Mouse (Mus musculus) ES-E14 (cell line): Measurements from ENCODE around the gene Il34. TPM values are rescaled to one million over a fixed set of nuclear protein-coding genes. Genes with fewer than 3 reads are reported as not detected.

Experiments used
- DNase-seq: peaks from one replicate; pipeline ENCODE4 v3.0.0-alpha.2; 2013; ENCODE audit warnings: low read depth, low spot score
- H3K27ac ChIP-seq: 2 replicates; pipeline ENCODE4 v1.5.1; 2012; ENCODE audit warnings: low read depth, mild to moderate bottlenecking, low read length, moderate library complexity, mixed read lengths; ENCODE audit not compliant: poor library complexity, insufficient read depth, severe bottlenecking
- H3K36me3 ChIP-seq: 2 replicates; pipeline ENCODE4 v1.6.1; 2012; ENCODE audit warnings: mild to moderate bottlenecking, low read length, moderate library complexity, mixed read lengths; ENCODE audit not compliant: control insufficient read depth, poor library complexity, insufficient read depth, severe bottlenecking
- H3K4me1 ChIP-seq, 2 experiments: fragments of 150-350 bp in 1 of 2; sonication (generic) in 1 of 2; 2 replicates each; pipeline ENCODE4 v1.6.1; 2012; ENCODE audit warnings: low read length in 2 of 2, mild to moderate bottlenecking in 1 of 2, mixed read lengths in 1 of 2; ENCODE audit not compliant: control insufficient read depth in 2 of 2, insufficient read depth in 2 of 2, poor library complexity in 1 of 2
- H3K4me3 ChIP-seq, 2 experiments: fragments of 150-350 bp in 1 of 2; sonication (generic) in 1 of 2; 2 replicates each; pipeline ENCODE4 v1.5.1; 2012; ENCODE audit warnings: low read length in 2 of 2, low read depth in 1 of 2, mild to moderate bottlenecking in 1 of 2, mixed read lengths in 1 of 2; ENCODE audit not compliant: insufficient read depth in 1 of 2, poor library complexity in 1 of 2, severe bottlenecking in 1 of 2
- H3K9ac ChIP-seq: 2 replicates; pipeline ENCODE4 v1.6.1; 2012; ENCODE audit warnings: low read depth, mild to moderate bottlenecking, low read length, mixed read lengths; ENCODE audit not compliant: poor library complexity, insufficient read depth, severe bottlenecking
- H3K9me3 ChIP-seq: fragments of 150-350 bp; sonication (generic); 2 replicates; pipeline ENCODE4 v1.6.1; 2012; ENCODE audit warnings: low read depth, mild to moderate bottlenecking, low read length; ENCODE audit not compliant: control insufficient read depth, insufficient read depth
- CHD2 ChIP-seq: IDR thresholded peaks from 2 replicates; pipeline ENCODE4 v1.6.1; 2014; ENCODE audit warnings: mild to moderate bottlenecking, low read depth, low read length, inconsistent platforms
- HCFC1 ChIP-seq: IDR thresholded peaks from 2 replicates; pipeline ENCODE4 v1.6.1; 2012; ENCODE audit warnings: low read length, inconsistent platforms, borderline replicate concordance; ENCODE audit not compliant: insufficient read depth
- MAFK ChIP-seq: IDR thresholded peaks from 2 replicates; pipeline ENCODE4 v1.6.1; 2014; ENCODE audit warnings: mild to moderate bottlenecking, low read depth, low read length, inconsistent platforms; ENCODE audit not compliant: insufficient read depth
- ZC3H11A ChIP-seq: IDR thresholded peaks from 2 replicates; pipeline ENCODE4 v1.6.1; 2012; ENCODE audit warnings: low read depth, mild to moderate bottlenecking, inconsistent platforms, low read length, borderline replicate concordance
- ZNF384 ChIP-seq: IDR thresholded peaks from 2 replicates; pipeline ENCODE4 v1.6.1; 2012; ENCODE audit warnings: low read depth, low read length, inconsistent platforms
- in situ Hi-C, 2 experiments: fragments of 600-800 bp; cut with MboI; formaldehyde crosslinking; loops; one replicate each; pipeline ENCODE4 v1.15.1; 2025; ENCODE audit warnings: low sequenced_read_pairs in 2 of 2, inconsistent platforms in 1 of 2; ENCODE audit not compliant: unreplicated experiment in 2 of 2
- total RNA-seq: library from RNA; depleted of rRNA; stranded (reverse); fragments of 300-350 nt; gene quantifications from 2 replicates; pipeline ENCODE4 v1.2.3, GENCODE M21; 2012

Gene Il34
- total RNA-seq, 1 experiment, result 4.6 TPM

GRCm38 (mm10) chr8:110821960-110822359 lies 16.2 kb upstream of the Il34 start:
- Histone ChIP-seq H3K4me1 (no peaks in the 10 kb centered on the region), H3K27ac (no peak overlapping the region), H3K4me3 (no peak overlapping the region), H3K9ac (no peak overlapping the region), H3K9me3 (no peaks in the 10 kb centered on the region), H3K36me3 (peaks cover 62% of the 10 kb centered on the region)
- in situ Hi-C loops, result no loop called here
- TF ChIP-seq ZNF384 (no peak), MAFK (no peak), ZC3H11A (no peak), HCFC1 (no peak), CHD2 (no peak)
- no peak for DNase-seq

GRCm38 (mm10) chr8:110820257-110820656 lies 14.5 kb upstream of the Il34 start:
- Histone ChIP-seq H3K4me3 (no peak overlapping the region), H3K4me1 (no peaks in the 10 kb centered on the region), H3K27ac (no peak overlapping the region), H3K9me3 (no peaks in the 10 kb centered on the region), H3K36me3 (peaks cover 66% of the 10 kb centered on the region), H3K9ac (no peak overlapping the region)
- in situ Hi-C loops, result no loop called here
- DNase-seq, result no peak
- TF ChIP-seq CHD2 (no peak), HCFC1 (no peak)

GRCm38 (mm10) chr8:110818593-110818992 lies 12.9 kb upstream of the Il34 start:
- no peaks in the 10 kb centered on the region for H3K9me3 ChIP-seq
- in situ Hi-C loops, result loop anchor here in 1 of 2 experiments (10.0 kb wide), 1 partner anchor 466 kb away; no protein-coding TSS in a partner anchor

GRCm38 (mm10) chr8:110816990-110817389 lies 11.3 kb upstream of the Il34 start:
- no peak for TF ChIP-seq CHD2
- TF ChIP-seq ZC3H11A, result no peak
- no peak for TF ChIP-seq MAFK
- no peak for TF ChIP-seq HCFC1
- no peak for TF ChIP-seq ZNF384
- DNase-seq, result no peak
- Histone ChIP-seq H3K4me1 (no peaks in the 10 kb centered on the region), H3K4me3 (no peak overlapping the region), H3K27ac (no peak overlapping the region), H3K9ac (no peak overlapping the region), H3K9me3 (no peaks in the 10 kb centered on the region), H3K36me3 (peaks cover 79% of the 10 kb centered on the region)
- in situ Hi-C loops, result loop anchor here in 1 of 2 experiments (10.0 kb wide), 1 partner anchor 468 kb away; no protein-coding TSS in a partner anchor

More at GRCm38 (mm10) chr8:110818593-110818992, 12.9 kb upstream of the Il34 start:
- Histone ChIP-seq H3K9ac (no peak overlapping the region), H3K4me1 (no peaks in the 10 kb centered on the region), H3K27ac (no peak overlapping the region), H3K36me3 (peaks cover 74% of the 10 kb centered on the region), H3K4me3 (no peak overlapping the region)
- TF ChIP-seq ZNF384 (no peak), HCFC1 (no peak), CHD2 (no peak), MAFK (no peak), ZC3H11A (no peak)
- no peak for DNase-seq

- in situ Hi-C loops, result loop anchor here in 1 of 2 experiments (10.0 kb wide), 1 partner anchor 469 kb away; no protein-coding TSS in a partner anchor
- H3K4me3 ChIP-seq, result no peak overlapping the region
- no peak for TF ChIP-seq HCFC1
- TF ChIP-seq CHD2, result no peak
- TF ChIP-seq ZNF384, result no peak
- TF ChIP-seq ZC3H11A, result no peak
- no peak for TF ChIP-seq MAFK
- H3K9me3 ChIP-seq, result no peaks in the 10 kb centered on the region
- no peak overlapping the region for H3K27ac ChIP-seq
- H3K36me3 ChIP-seq, result peaks cover 80% of the 10 kb centered on the region
- no peak overlapping the region for H3K9ac ChIP-seq
- DNase-seq, result no peak
- no peaks in the 10 kb centered on the region; a peak in 1 of 4 replicates for H3K4me1 ChIP-seq
Observed at GRCm38 (mm10) chr8:110815308-110815707, 9.6 kb upstream of the Il34 start.
